Mouse (Mus musculus): ENCODE results near the gene Glmn.

GRCm38 (mm10) chr5:107511326-107511725, 86.4 kb downstream of the Glmn start:
- TF ChIP-seq GATA1 (IDR thresholded peaks at IDR 0.05; ENCODE audit: borderline replicate concordance, low read length) (no peak), FLI1 (IDR thresholded peaks at IDR 0.05; ENCODE audit: low read length) (no peak)
